Mouse (Mus musculus): ENCODE measurements at regions not wholly inside any gene's neighbourhood (a gene's known extent, or its start where the extent isn't known, plus 50 kb on each side); places are given as distances from the start of the nearest gene placed in this dataset.

DNA sequence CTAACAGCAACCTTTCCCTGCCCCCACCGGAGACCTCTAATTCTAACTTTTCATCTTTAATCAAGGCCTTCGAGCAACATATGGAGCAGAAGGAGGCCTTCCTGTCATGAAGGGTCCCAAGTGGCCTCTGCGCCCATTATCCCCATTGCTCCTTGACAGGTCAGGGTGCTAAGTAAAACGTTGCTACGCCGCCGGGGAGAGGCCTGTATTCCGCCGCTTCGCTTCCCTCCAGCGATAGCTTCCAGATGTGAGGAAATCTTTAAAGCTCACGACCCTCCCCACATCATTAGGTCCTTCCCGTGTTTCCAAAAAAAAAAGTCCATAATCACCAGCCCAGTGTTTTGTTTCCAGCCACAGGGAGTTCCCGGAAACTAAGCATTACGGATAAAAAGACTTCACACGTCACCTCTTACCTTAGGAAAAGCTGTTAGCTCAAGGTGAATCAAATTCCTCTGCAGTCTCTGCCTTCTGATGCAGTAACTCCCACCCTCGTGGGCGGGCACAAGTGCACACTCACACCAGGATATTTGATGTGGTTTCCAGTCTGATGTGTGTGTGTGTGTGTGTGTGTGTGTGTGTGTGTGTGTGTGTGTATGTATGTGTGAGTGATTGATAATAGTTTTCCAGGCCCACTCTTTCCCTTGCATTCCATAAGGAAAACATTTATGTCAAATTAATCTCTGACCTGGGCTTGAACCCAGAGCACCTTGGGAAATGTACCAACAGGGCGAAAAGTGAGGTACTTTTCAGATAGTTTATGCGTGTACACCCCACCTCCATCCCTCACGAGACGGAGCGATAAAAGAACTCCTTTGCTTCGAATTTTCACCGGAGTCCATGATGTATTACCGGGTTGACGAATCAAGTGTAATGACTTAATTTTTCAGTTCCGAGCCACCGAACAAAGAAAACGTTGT is 107.5 kb downstream of the Gm45692 start:
- ATAC-seq (ENCODE audit: insufficient number of reproducible peaks, low FRiP score, low TSS enrichment): no peak

- ATAC-seq (ENCODE audit: insufficient number of reproducible peaks, low FRiP score, low TSS enrichment): no peak
Measured at GRCm38 (mm10) chr8:26227529-26227895, 108.2 kb downstream of the Gm45692 start.

- no peak for ATAC-seq (ENCODE audit: insufficient number of reproducible peaks, low FRiP score, low TSS enrichment)
Measured at GRCm38 (mm10) chr8:26229548-26229947, 110.2 kb downstream of the Gm45692 start.

GRCm38 (mm10) chr8:26239075-26239474 is 119.7 kb downstream of the Gm45692 start:
- no peak for ATAC-seq (ENCODE audit: insufficient number of reproducible peaks, low FRiP score, low TSS enrichment)

- ATAC-seq (ENCODE audit: insufficient number of reproducible peaks, low FRiP score, low TSS enrichment): no peak
Measured at GRCm38 (mm10) chr8:26239604-26240003, 120.3 kb downstream of the Gm45692 start.

DNA sequence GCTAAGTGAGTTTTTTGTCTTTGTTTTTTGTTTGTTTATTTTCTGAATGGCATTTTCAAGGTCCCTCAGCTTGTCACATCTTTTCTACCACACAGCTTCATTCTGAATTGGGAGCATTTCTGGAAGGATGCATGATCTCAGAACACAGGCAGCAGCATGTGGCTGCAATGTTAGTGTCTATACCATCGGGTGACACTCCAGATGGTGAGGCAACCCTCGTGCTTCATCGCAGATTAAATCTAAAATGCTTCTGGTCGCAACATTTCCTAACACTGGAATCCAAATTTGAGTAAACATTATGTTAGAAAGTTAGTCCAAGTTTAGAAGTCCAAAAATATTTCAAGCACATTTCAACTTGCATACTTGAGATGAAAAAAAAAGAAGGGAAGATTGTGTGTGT is 124.4 kb downstream of the Gm45692 start:
- ATAC-seq (ENCODE audit: insufficient number of reproducible peaks, low FRiP score, low TSS enrichment): no peak

- no peak for ATAC-seq (ENCODE audit: insufficient number of reproducible peaks, low FRiP score, low TSS enrichment)
Measured at GRCm38 (mm10) chr8:26244308-26244707, 125.0 kb downstream of the Gm45692 start.

- ATAC-seq (ENCODE audit: insufficient number of reproducible peaks, low FRiP score, low TSS enrichment): no peak
Measured at GRCm38 (mm10) chr8:26255191-26255669, 135.9 kb downstream of the Gm45692 start.

GRCm38 (mm10) chr8:26260294-26260693 is 141.0 kb downstream of the Gm45692 start:
- ATAC-seq (ENCODE audit: insufficient number of reproducible peaks, low FRiP score, low TSS enrichment): no peak

- ATAC-seq (ENCODE audit: insufficient number of reproducible peaks, low FRiP score, low TSS enrichment): no peak
Measured at GRCm38 (mm10) chr8:26262536-26262935, 143.2 kb downstream of the Gm45692 start.

GRCm38 (mm10) chr8:26264869-26265321 is 145.6 kb downstream of the Gm45692 start:
- peak; percentile 40; the same call in 1 of the 2 replicates for ATAC-seq (ENCODE audit: insufficient number of reproducible peaks, low FRiP score, low TSS enrichment)

DNA sequence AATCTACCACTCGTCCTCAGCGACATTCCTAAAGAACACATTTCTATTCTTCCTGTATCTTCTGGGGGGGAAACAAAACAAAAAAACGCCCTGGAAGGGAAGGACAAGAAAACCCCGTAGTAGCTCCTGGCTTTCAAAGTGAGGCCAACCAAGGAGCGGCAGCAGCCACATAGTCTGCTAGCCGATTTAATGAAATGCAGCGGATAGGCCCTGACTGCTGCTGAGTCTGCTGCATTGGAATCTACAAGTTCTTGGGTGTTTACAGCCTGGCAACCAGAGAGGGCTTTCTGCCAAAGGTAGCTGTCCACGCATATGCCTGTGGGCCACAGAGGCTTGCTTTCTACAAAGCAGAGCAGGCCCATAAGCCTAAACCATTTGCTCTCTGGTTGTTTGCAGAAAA is 146.0 kb downstream of the Gm45692 start:
- no peak for ATAC-seq (ENCODE audit: insufficient number of reproducible peaks, low FRiP score, low TSS enrichment)

DNA sequence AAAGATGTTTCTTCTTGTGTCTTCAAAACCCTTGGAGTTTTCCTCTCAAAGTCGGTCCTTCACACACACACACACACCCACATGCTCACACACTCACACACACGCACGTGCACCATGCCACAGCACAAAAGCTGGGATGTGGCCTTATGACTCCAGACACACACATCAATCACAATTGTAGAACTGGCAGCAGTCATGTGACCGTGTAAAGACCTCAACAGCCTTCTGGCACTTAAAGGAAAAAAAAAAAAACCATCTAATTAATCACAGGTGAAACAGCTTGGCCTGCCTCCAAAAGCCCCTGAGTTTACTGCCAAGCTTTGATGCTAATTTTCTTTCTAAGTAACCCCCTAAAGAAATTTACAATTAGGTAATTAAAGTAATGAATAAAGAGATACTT is 147.1 kb downstream of the Gm45692 start:
- ATAC-seq (ENCODE audit: insufficient number of reproducible peaks, low FRiP score, low TSS enrichment): no peak

- ATAC-seq (ENCODE audit: insufficient number of reproducible peaks, low FRiP score, low TSS enrichment): no peak
Measured at GRCm38 (mm10) chr8:26267569-26267968, 148.2 kb downstream of the Gm45692 start.

DNA sequence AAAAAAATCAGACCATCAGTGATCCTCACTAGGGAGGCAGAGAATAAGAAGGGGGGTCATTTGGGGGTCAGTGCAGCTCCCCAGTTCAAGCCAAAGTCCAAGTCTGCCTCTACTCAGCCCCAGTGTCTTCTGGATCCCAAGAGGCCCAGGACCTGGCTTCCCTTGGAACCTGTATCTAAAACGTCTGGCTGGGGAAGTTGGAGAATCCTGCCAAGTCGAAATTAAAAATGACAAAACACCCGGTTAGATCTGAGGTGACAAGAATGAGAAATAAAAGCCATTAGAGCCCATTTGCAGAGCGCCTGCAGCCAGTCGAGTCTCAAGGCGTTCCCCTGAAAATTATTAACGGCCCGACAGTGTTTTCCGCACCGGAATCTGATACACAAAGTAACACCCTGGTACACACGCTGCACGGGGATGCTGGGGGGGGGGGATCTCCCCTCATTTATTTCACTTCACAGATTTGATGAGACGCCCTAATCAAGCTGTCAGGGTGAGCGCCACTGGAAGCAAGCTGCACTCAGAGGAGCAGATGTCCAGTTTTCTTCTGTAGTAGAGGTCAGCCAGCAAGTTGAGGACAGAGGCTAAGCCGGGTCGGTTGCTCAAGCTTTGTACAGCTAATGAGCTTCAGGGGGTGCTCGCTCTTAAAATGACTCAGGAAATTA is 149.5 kb downstream of the Gm45692 start:
- no peak for ATAC-seq (ENCODE audit: insufficient number of reproducible peaks, low FRiP score, low TSS enrichment)

GRCm38 (mm10) chr8:26272110-26272509 is 152.8 kb downstream of the Gm45692 start:
- ATAC-seq (ENCODE audit: insufficient number of reproducible peaks, low FRiP score, low TSS enrichment): no peak

- no peak for ATAC-seq (ENCODE audit: insufficient number of reproducible peaks, low FRiP score, low TSS enrichment)
Measured at GRCm38 (mm10) chr8:26272675-26273414, 153.5 kb downstream of the Gm45692 start.

- no peak for ATAC-seq (ENCODE audit: insufficient number of reproducible peaks, low FRiP score, low TSS enrichment)
Measured at GRCm38 (mm10) chr8:26273415-26273760, 154.1 kb downstream of the Gm45692 start.

- no peak for ATAC-seq (ENCODE audit: insufficient number of reproducible peaks, low FRiP score, low TSS enrichment)
Measured at GRCm38 (mm10) chr8:26273792-26274191, 154.5 kb downstream of the Gm45692 start.

GRCm38 (mm10) chr8:26274481-26274880 is 155.1 kb downstream of the Gm45692 start:
- ATAC-seq (ENCODE audit: insufficient number of reproducible peaks, low FRiP score, low TSS enrichment): no peak
